Mouse (Mus musculus) MEL (cell line): ENCODE data around the gene Hoxc5. TPM values are rescaled to one million over a fixed set of nuclear protein-coding genes. Genes with fewer than 3 reads are reported as not detected.

Experiments
- DNase-seq: peaks from one replicate; pipeline ENCODE4 v3.0.0; 2011; ENCODE audit warnings: low read depth, low spot score
- H3K27ac ChIP-seq: 2 replicates; pipeline ENCODE4 v1.5.1; 2012; ENCODE audit warnings: low read depth, mild to moderate bottlenecking, control low read depth, low read length, moderate library complexity; ENCODE audit not compliant: control insufficient read depth
- H3K27me3 ChIP-seq, 2 experiments: fragments of 150-350 bp in 1 of 2; sonication (generic) in 1 of 2; 2 replicates each; pipeline ENCODE4 v1.6.1; 2012; ENCODE audit warnings: low read length in 2 of 2, mild to moderate bottlenecking in 2 of 2, improper control_type of control experiment in 1 of 2, moderate library complexity in 1 of 2; ENCODE audit not compliant: insufficient read depth in 2 of 2, control insufficient read depth in 1 of 2
- H3K36me3 ChIP-seq, 2 experiments: 2 replicates each; pipeline ENCODE4 v1.6.1; 2012 to 2014; ENCODE audit warnings: low read length in 2 of 2, improper control_type of control experiment in 1 of 2, inconsistent platforms in 1 of 2, mild to moderate bottlenecking in 1 of 2; ENCODE audit not compliant: insufficient read depth in 2 of 2, control insufficient read depth in 1 of 2
- H3K4me1 ChIP-seq, 2 experiments: fragments of 150-350 bp in 1 of 2; sonication (generic) in 1 of 2; 2 replicates each; pipeline ENCODE4 v1.6.1; 2012; ENCODE audit warnings: low read length in 2 of 2, improper control_type of control experiment in 1 of 2, mild to moderate bottlenecking in 1 of 2; ENCODE audit not compliant: insufficient read depth in 2 of 2, control insufficient read depth in 1 of 2
- H3K4me3 ChIP-seq, 2 experiments: fragments of 150-350 bp in 1 of 2; sonication (generic) in 1 of 2; 2 replicates each; pipeline ENCODE4 v1.5.1; 2012; ENCODE audit warnings: low read depth in 2 of 2, low read length in 2 of 2, mild to moderate bottlenecking in 2 of 2, moderate library complexity in 2 of 2, control low read depth in 1 of 2, improper control_type of control experiment in 1 of 2; ENCODE audit not compliant: control insufficient read depth in 1 of 2, insufficient read depth in 1 of 2
- H3K79me2 ChIP-seq: 2 replicates; pipeline ENCODE4 v1.6.1; 2012; ENCODE audit warnings: mild to moderate bottlenecking, low read length, moderate library complexity; ENCODE audit not compliant: control insufficient read depth, poor library complexity, insufficient read depth
- H3K9ac ChIP-seq: 2 replicates; pipeline ENCODE4 v1.6.1; 2012; ENCODE audit warnings: low read depth, mild to moderate bottlenecking, control low read depth, low read length, moderate library complexity; ENCODE audit not compliant: control insufficient read depth, poor library complexity, severe bottlenecking
- H3K9me3 ChIP-seq: fragments of 150-350 bp; sonication (generic); replicated peaks from 2 replicates; pipeline ENCODE4 v1.6.1; 2012; ENCODE audit warnings: mild to moderate bottlenecking, low read length, improper control_type of control experiment, moderate library complexity; ENCODE audit not compliant: insufficient read depth
- BHLHE40 ChIP-seq: IDR thresholded peaks from 2 replicates; pipeline ENCODE4 v1.6.1; 2012; ENCODE audit warnings: low read depth, mild to moderate bottlenecking, inconsistent platforms, low read length, improper control_type of control experiment, borderline replicate concordance
- CHD1 ChIP-seq: IDR thresholded peaks from 2 replicates; pipeline ENCODE4 v1.6.1; 2012; ENCODE audit warnings: low read depth, mild to moderate bottlenecking, inconsistent platforms, low read length, improper control_type of control experiment
- CHD2 ChIP-seq: IDR thresholded peaks from 2 replicates; pipeline ENCODE4 v1.6.1; 2011; ENCODE audit warnings: low read length, improper control_type of control experiment
- CTCF ChIP-seq, 3 experiments: IDR thresholded peaks in 2 of 3; conservative IDR thresholded peaks in 1 of 3; 2 replicates each; pipeline ENCODE4 v1.5.1; 2011 to 2012; ENCODE audit warnings: low read length in 3 of 3, low read depth in 2 of 3, mild to moderate bottlenecking in 2 of 3, improper control_type of control experiment in 1 of 3, inconsistent platforms in 1 of 3, mixed read lengths in 1 of 3, moderate library complexity in 1 of 3; ENCODE audit not compliant: control insufficient read depth in 1 of 3, insufficient read depth in 1 of 3, poor library complexity in 1 of 3, severe bottlenecking in 1 of 3
- E2F4 ChIP-seq: IDR thresholded peaks from 2 replicates; pipeline ENCODE4 v1.6.1; 2011; ENCODE audit warnings: low read depth, low read length, improper control_type of control experiment, borderline replicate concordance
- ELF1 ChIP-seq: IDR thresholded peaks from 2 replicates; pipeline ENCODE4 v1.6.1; 2014; ENCODE audit warnings: low read depth, mild to moderate bottlenecking, inconsistent platforms, low read length, improper control_type of control experiment, moderate library complexity
- EP300 ChIP-seq, 2 experiments: IDR thresholded peaks; 2 replicates each; pipeline ENCODE4 v1.6.1; 2011; ENCODE audit warnings: improper control_type of control experiment in 2 of 2, low read length in 2 of 2, low read depth in 1 of 2, mild to moderate bottlenecking in 1 of 2
- GATA1 ChIP-seq: IDR thresholded peaks from 2 replicates; pipeline ENCODE4 v1.6.1; 2011; ENCODE audit warnings: low read depth, low read length, improper control_type of control experiment
- KAT2A ChIP-seq: conservative IDR thresholded peaks from 2 replicates; pipeline ENCODE4 v1.6.1; 2012; ENCODE audit warnings: low read depth, low read length, improper control_type of control experiment, inconsistent platforms
- MAX ChIP-seq: IDR thresholded peaks from 2 replicates; pipeline ENCODE4 v1.6.1; 2011; ENCODE audit warnings: low read length, improper control_type of control experiment
- MAZ ChIP-seq: IDR thresholded peaks from 2 replicates; pipeline ENCODE4 v1.6.1; 2012; ENCODE audit warnings: low read depth, mild to moderate bottlenecking, inconsistent platforms, low read length, improper control_type of control experiment
- MEF2A ChIP-seq: IDR thresholded peaks from 2 replicates; pipeline ENCODE4 v1.6.1; 2014; ENCODE audit warnings: low read depth, mild to moderate bottlenecking, inconsistent platforms, low read length, improper control_type of control experiment; ENCODE audit not compliant: poor library complexity, insufficient replicate concordance, severe bottlenecking; ENCODE audit errors: extremely low read depth
- NELFE ChIP-seq: IDR thresholded peaks from 2 replicates; pipeline ENCODE4 v1.6.1; 2011; ENCODE audit warnings: low read depth, low read length, improper control_type of control experiment
- POLR2AphosphoS2 ChIP-seq: IDR thresholded peaks from 2 replicates; pipeline ENCODE4 v1.6.1; 2011; ENCODE audit warnings: low read length, improper control_type of control experiment
- POLR2AphosphoS5 ChIP-seq: IDR thresholded peaks from 2 replicates; pipeline ENCODE4 v1.6.1; 2012; ENCODE audit warnings: low read depth, borderline replicate concordance, mild to moderate bottlenecking, inconsistent platforms, low read length, moderate library complexity, mixed read lengths
- RCOR1 ChIP-seq: IDR thresholded peaks from 2 replicates; pipeline ENCODE4 v1.6.1; 2012; ENCODE audit warnings: low read depth, mild to moderate bottlenecking, inconsistent platforms, low read length, improper control_type of control experiment
- USF1 ChIP-seq: IDR thresholded peaks from 2 replicates; pipeline ENCODE4 v1.6.1; 2014; ENCODE audit warnings: low read depth, mild to moderate bottlenecking, inconsistent platforms, low read length, improper control_type of control experiment, moderate library complexity
- USF2 ChIP-seq, 2 experiments: IDR thresholded peaks; 2 replicates each; pipeline ENCODE4 v1.6.1; 2011 to 2012; ENCODE audit warnings: improper control_type of control experiment in 2 of 2, low read length in 2 of 2, borderline replicate concordance in 1 of 2, inconsistent platforms in 1 of 2, low read depth in 1 of 2, mild to moderate bottlenecking in 1 of 2; ENCODE audit not compliant: insufficient read depth in 1 of 2
- ZKSCAN1 ChIP-seq: IDR thresholded peaks from 2 replicates; pipeline ENCODE4 v1.6.1; 2012; ENCODE audit warnings: low read depth, mild to moderate bottlenecking, inconsistent platforms, low read length, improper control_type of control experiment, moderate library complexity
- ZMIZ1 ChIP-seq: IDR thresholded peaks from 2 replicates; pipeline ENCODE4 v1.6.1; 2012; ENCODE audit warnings: low read depth, mild to moderate bottlenecking, inconsistent platforms, low read length, improper control_type of control experiment, moderate library complexity
- ZNF384 ChIP-seq: IDR thresholded peaks from 2 replicates; pipeline ENCODE4 v1.6.1; 2012; ENCODE audit warnings: low read depth, mild to moderate bottlenecking, inconsistent platforms, low read length, improper control_type of control experiment
- polyA plus RNA-seq, 2 experiments: library from polyadenylated mRNA; stranded (reverse) in 1 of 2; unstranded in 1 of 2; fragments of >175 nt in 1 of 2; fragments of >200 nt in 1 of 2; gene quantifications; 2 replicates each; pipeline versions ENCODE4 v1.2.1 to v1.2.4; 2012; ENCODE audit warnings: low replicate concordance in 2 of 2, low read depth in 1 of 2; ENCODE audit not compliant: insufficient read length in 2 of 2, insufficient read depth in 1 of 2, missing spikeins in 1 of 2
- total RNA-seq: library from RNA; depleted of rRNA; stranded (reverse); fragments of 300-350 nt; gene quantifications from 2 replicates; pipeline ENCODE4 v1.2.3, GENCODE M21; 2012

Gene Hoxc5
- total and polyA plus RNA-seq, 3 experiments: 0.46 to 3.0 TPM; not detected in 1

- DNase-seq: no peak
- H3K27ac ChIP-seq: no peak overlapping the region
- H3K4me1 ChIP-seq: peaks cover 24 to 43% of the 10 kb centered on the region in 2 experiments
- H3K4me3 ChIP-seq: no peak overlapping the region
- peaks cover 0 to 36% of the 10 kb centered on the region in 2 experiments; a peak in 2 of 4 replicates for H3K36me3 ChIP-seq
- H3K27me3 ChIP-seq: no peaks in the 10 kb centered on the region
- H3K9ac ChIP-seq: no peak overlapping the region
- no peaks in the 10 kb centered on the region for H3K9me3 ChIP-seq
- H3K79me2 ChIP-seq: peaks cover 18% of the 10 kb centered on the region
- TF ChIP-seq POLR2AphosphoS5 (no peak), MEF2A (no peak), KAT2A (no peak), MAZ (no peak), BHLHE40 (no peak), ZMIZ1 (no peak), ZKSCAN1 (no peak), CHD2 (no peak), CHD1 (no peak), NELFE (no peak), RCOR1 (no peak), USF2 (IDR thresholded peaks at IDR 0.05; ENCODE audit: borderline replicate concordance in 1 of 2, insufficient read depth in 1 of 2, low read depth in 1 of 2, low read length in 2 of 2) (no peak), ELF1 (no peak)
Observed at GRCm38 (mm10) chr15:103005797-103006196, 38.6 kb downstream of the Hoxc5 start.

GRCm38 (mm10) chr15:103006326-103006725 lies 39.1 kb downstream of the Hoxc5 start:
- H3K27me3 ChIP-seq: no peaks in the 10 kb centered on the region
- TF ChIP-seq POLR2AphosphoS2: no peak
- no peak for TF ChIP-seq MAX
- no peak for TF ChIP-seq USF1
- no peak for TF ChIP-seq MEF2A
- no peak; a peak in 1 of 4 replicates for TF ChIP-seq EP300 (IDR thresholded peaks at IDR 0.05; ENCODE audit: low read depth in 1 of 2, low read length in 2 of 2)
- TF ChIP-seq GATA1: no peak
- no peak for TF ChIP-seq USF2 (IDR thresholded peaks at IDR 0.05; ENCODE audit: borderline replicate concordance in 1 of 2, insufficient read depth in 1 of 2, low read depth in 1 of 2, low read length in 2 of 2)
- TF ChIP-seq ZNF384: no peak
- TF ChIP-seq E2F4: no peak
- TF ChIP-seq ZKSCAN1: no peak
- no peak for TF ChIP-seq CTCF (IDR thresholded peaks at IDR 0.05 in 2 of 3, conservative IDR thresholded peaks at IDR 0.05 in 1 of 3; ENCODE audit: control insufficient read depth in 1 of 3, insufficient read depth in 1 of 3, low read depth in 2 of 3, low read length in 3 of 3, poor library complexity in 1 of 3, severe bottlenecking in 1 of 3)
- DNase-seq: no peak
- H3K79me2 ChIP-seq: peaks cover 14% of the 10 kb centered on the region
- peaks cover 20 to 38% of the 10 kb centered on the region in 2 experiments for H3K4me1 ChIP-seq
- no peak overlapping the region for H3K9ac ChIP-seq
- H3K4me3 ChIP-seq: no peak overlapping the region
- peaks cover 0 to 33% of the 10 kb centered on the region in 2 experiments; a peak in 2 of 4 replicates for H3K36me3 ChIP-seq
- no peaks in the 10 kb centered on the region for H3K9me3 ChIP-seq
- H3K27ac ChIP-seq: no peak overlapping the region
